Mouse (Mus musculus) erythroid progenitor cell, adult 5-6 weeks (primary cell): ENCODE results near the gene Krt84. TPM values are rescaled to one million over a fixed set of nuclear protein-coding genes. Genes with fewer than 3 reads are reported as not detected.
"Not testable (repeated sequence)": the region's sequence is repeated elsewhere in the genome, so short reads cannot be mapped to it uniquely, and the experiment has no call there.

ENCODE experiments used
- ATAC-seq: replicated peaks from 2 replicates; pipeline ENCODE4 v1.8.0; 2016; ENCODE audit warnings: moderate number of reproducible peaks, mild to moderate bottlenecking, moderate TSS enrichment, inconsistent platforms; ENCODE audit not compliant: poor library complexity, low FRiP score, severe bottlenecking
- total RNA-seq, 2 experiments: library from RNA; stranded (forward) in 1 of 2; stranded (reverse) in 1 of 2; fragments of 150-400 nt in 1 of 2; fragments of 186-747, 209-891 nt in 1 of 2; gene quantifications; 2 replicates each; pipeline versions ENCODE4 v1.2.3 to v1.2.4; 2015 to 2017; ENCODE audit warnings: low replicate concordance in 2 of 2

Gene Krt84
- total RNA-seq (2015; ENCODE audit: low replicate concordance) (not detected in 2 replicates), total RNA-seq (2017; ENCODE audit: low replicate concordance) (not detected in 2 replicates)

GRCm38 (mm10) chr15:101532720-101533119, at the start of gene Krt84:
Gene Krt84 (minus strand): TSS chr15:101532820.
- no peak for ATAC-seq

GRCm38 (mm10) chr15:101581701-101582100, 49.1 kb upstream of the Krt84 start:
- ATAC-seq, result no peak

GRCm38 (mm10) chr15:101575506-101575905, 42.9 kb upstream of the Krt84 start:
- ATAC-seq, result no peak

GRCm38 (mm10) chr15:101573796-101574345, 41.3 kb upstream of the Krt84 start, which contains the start of gene Krt75:
Gene Krt75 (minus strand): TSS chr15:101573904.
- no peak for ATAC-seq

- no peak for ATAC-seq
These were observed 35.2 kb upstream of the Krt84 start for GRCm38 (mm10) chr15:101567780-101568179.

GRCm38 (mm10) chr15:101562850-101563249, 30.2 kb upstream of the Krt84 start, which contains the start of gene Krt90:
Gene Krt90 (minus strand): TSS chr15:101562950.
- no peak for ATAC-seq

- no peak for ATAC-seq
These were observed 25.5 kb upstream of the Krt84 start for GRCm38 (mm10) chr15:101558034-101558646.

- ATAC-seq, result no peak
These were observed 20.5 kb upstream of the Krt84 start for GRCm38 (mm10) chr15:101553169-101553568.

GRCm38 (mm10) chr15:101552188-101552587, 19.6 kb upstream of the Krt84 start:
- no peak for ATAC-seq

- no peak for ATAC-seq
These were observed 17.9 kb upstream of the Krt84 start, which contains the start of gene Krt82 for GRCm38 (mm10) chr15:101550567-101550966. Gene Krt82 (minus strand): TSS chr15:101550667.

- ATAC-seq, result no peak
These were observed 11.9 kb upstream of the Krt84 start for GRCm38 (mm10) chr15:101544478-101544877.

GRCm38 (mm10) chr15:101542543-101542942, 9.9 kb upstream of the Krt84 start:
- ATAC-seq, result no peak

GRCm38 (mm10) chr15:101538580-101538900, 5.9 kb upstream of the Krt84 start:
- ATAC-seq, result no peak

- no peak for ATAC-seq
These were observed 5.4 kb upstream of the Krt84 start for GRCm38 (mm10) chr15:101537864-101538579.

GRCm38 (mm10) chr15:101536054-101536850, 3.6 kb upstream of the Krt84 start:
- ATAC-seq, result no peak

GRCm38 (mm10) chr15:101522556-101523232, 9.9 kb downstream of the Krt84 start:
- no peak for ATAC-seq

- ATAC-seq, result no peak
These were observed 12.8 kb downstream of the Krt84 start for GRCm38 (mm10) chr15:101519792-101520191.

GRCm38 (mm10) chr15:101517161-101517560, 15.5 kb downstream of the Krt84 start, which contains the start of gene Gm49425:
Gene Gm49425 (minus strand): TSS chr15:101517261.
- ATAC-seq, result not testable (repeated sequence)

- ATAC-seq, result no peak
These were observed 24.4 kb downstream of the Krt84 start for GRCm38 (mm10) chr15:101508247-101508646.
